Mouse (Mus musculus): ENCODE results near the gene Bhlhe23. TPM values are rescaled to one million over a fixed set of nuclear protein-coding genes. Genes with fewer than 3 reads are reported as not detected.

Bhlhe23 gene
- polyA plus RNA-seq (2012; ENCODE audit: low replicate concordance) = not detected in 2 replicates

GRCm38 (mm10) chr2:180776793-180777192, at the start of gene Bhlhe23:
Gene Bhlhe23, minus strand, starts transcription at chr2:180776900.

GRCm38 (mm10) chr2:180724585-180725413, 51.9 kb downstream of the Bhlhe23 start, which contains the start of gene Slc17a9:
Gene Slc17a9, plus strand, starts transcription at chr2:180725263.

Other genes starting within 250 kb of the Bhlhe23 start
- 10.2 and 14.4 TPM in 2 replicates for gene Mrgbp, start 195.6 kb downstream of the Bhlhe23 start, polyA plus RNA-seq (2012; ENCODE audit: low replicate concordance)
- 92.4 and 125 TPM in 2 replicates for gene Ogfr, start 187.7 kb downstream of the Bhlhe23 start, polyA plus RNA-seq (2012; ENCODE audit: low replicate concordance)
- 0.91 and 5.9 TPM in 2 replicates for gene Col9a3, start 179.1 kb downstream of the Bhlhe23 start, polyA plus RNA-seq (2012; ENCODE audit: low replicate concordance)
- 0.11 TPM in 1 of 2 replicates, not detected in the other for gene Tcfl5, start 134.2 kb downstream of the Bhlhe23 start, polyA plus RNA-seq (2012; ENCODE audit: low replicate concordance)
- gene Dido1, start 66.9 kb downstream of the Bhlhe23 start, polyA plus RNA-seq (2012; ENCODE audit: low replicate concordance) = 25.6 and 34.6 TPM in 2 replicates
- 11.2 and 14.0 TPM in 2 replicates for gene Gid8, start 66.8 kb downstream of the Bhlhe23 start, polyA plus RNA-seq (2012; ENCODE audit: low replicate concordance)
- gene Slc17a9, start 51.6 kb downstream of the Bhlhe23 start, polyA plus RNA-seq (2012; ENCODE audit: low replicate concordance) = 6.3 and 9.1 TPM in 2 replicates
- 76.9 and 82.1 TPM in 2 replicates for gene Ythdf1, start 144.0 kb upstream of the Bhlhe23 start, polyA plus RNA-seq (2012; ENCODE audit: low replicate concordance)
- gene Birc7, start 152.1 kb upstream of the Bhlhe23 start, polyA plus RNA-seq (2012; ENCODE audit: low replicate concordance) = not detected in 2 replicates
- not detected in 2 replicates for gene Nkain4, start 177.8 kb upstream of the Bhlhe23 start, polyA plus RNA-seq (2012; ENCODE audit: low replicate concordance)
- 33.6 and 37.3 TPM in 2 replicates for gene Arfgap1, start 190.3 kb upstream of the Bhlhe23 start, polyA plus RNA-seq (2012; ENCODE audit: low replicate concordance)
- gene Col20a1, start 209.6 kb upstream of the Bhlhe23 start, polyA plus RNA-seq (2012; ENCODE audit: low replicate concordance) = 3.0 and 7.1 TPM in 2 replicates

Data from leukemia stem cell, adult 10-12 weeks (primary cell).